Mouse (Mus musculus) MEL (cell line): ENCODE measurements at regions not wholly inside any gene's neighbourhood (a gene's known extent, or its start where the extent isn't known, plus 50 kb on each side); places are given as distances from the start of the nearest gene placed in this dataset.

Source experiments
- CTCF ChIP-seq, 3 experiments: IDR thresholded peaks in 2 of 3; conservative IDR thresholded peaks in 1 of 3; 2 replicates each; pipeline ENCODE4 v1.5.1; 2011 to 2012; ENCODE audit warnings: low read length in 3 of 3, low read depth in 2 of 3, mild to moderate bottlenecking in 2 of 3, improper control_type of control experiment in 1 of 3, inconsistent platforms in 1 of 3, mixed read lengths in 1 of 3, moderate library complexity in 1 of 3; ENCODE audit not compliant: control insufficient read depth in 1 of 3, insufficient read depth in 1 of 3, poor library complexity in 1 of 3, severe bottlenecking in 1 of 3
- EP300 ChIP-seq, 2 experiments: IDR thresholded peaks; 2 replicates each; pipeline ENCODE4 v1.6.1; 2011; ENCODE audit warnings: improper control_type of control experiment in 2 of 2, low read length in 2 of 2, low read depth in 1 of 2, mild to moderate bottlenecking in 1 of 2
- HCFC1 ChIP-seq: IDR thresholded peaks from 2 replicates; pipeline ENCODE4 v1.6.1; 2012; ENCODE audit warnings: low read depth, mild to moderate bottlenecking, inconsistent platforms, low read length, improper control_type of control experiment, moderate library complexity
- MAZ ChIP-seq: IDR thresholded peaks from 2 replicates; pipeline ENCODE4 v1.6.1; 2012; ENCODE audit warnings: low read depth, mild to moderate bottlenecking, inconsistent platforms, low read length, improper control_type of control experiment
- MEF2A ChIP-seq: IDR thresholded peaks from 2 replicates; pipeline ENCODE4 v1.6.1; 2014; ENCODE audit warnings: low read depth, mild to moderate bottlenecking, inconsistent platforms, low read length, improper control_type of control experiment; ENCODE audit not compliant: poor library complexity, insufficient replicate concordance, severe bottlenecking; ENCODE audit errors: extremely low read depth
- POLR2A ChIP-seq, 2 experiments: IDR thresholded peaks; 2 replicates each; pipeline ENCODE4 v1.6.1; 2011 to 2012; ENCODE audit warnings: low read length in 2 of 2, mild to moderate bottlenecking in 2 of 2, control low read depth in 1 of 2, improper control_type of control experiment in 1 of 2, low read depth in 1 of 2, moderate library complexity in 1 of 2; ENCODE audit not compliant: control insufficient read depth in 1 of 2, insufficient read depth in 1 of 2, poor library complexity in 1 of 2
- POLR2AphosphoS5 ChIP-seq: IDR thresholded peaks from 2 replicates; pipeline ENCODE4 v1.6.1; 2012; ENCODE audit warnings: low read depth, borderline replicate concordance, mild to moderate bottlenecking, inconsistent platforms, low read length, moderate library complexity, mixed read lengths
- RCOR1 ChIP-seq: IDR thresholded peaks from 2 replicates; pipeline ENCODE4 v1.6.1; 2012; ENCODE audit warnings: low read depth, mild to moderate bottlenecking, inconsistent platforms, low read length, improper control_type of control experiment
- USF1 ChIP-seq: IDR thresholded peaks from 2 replicates; pipeline ENCODE4 v1.6.1; 2014; ENCODE audit warnings: low read depth, mild to moderate bottlenecking, inconsistent platforms, low read length, improper control_type of control experiment, moderate library complexity

GRCm38 (mm10) chr1:193647371-193648270 lies 277.5 kb upstream of the Camk1g start:
- TF ChIP-seq MAZ (no peak), CTCF (IDR thresholded peaks at IDR 0.05 in 2 of 3, conservative IDR thresholded peaks at IDR 0.05 in 1 of 3; ENCODE audit: control insufficient read depth in 1 of 3, insufficient read depth in 1 of 3, low read depth in 2 of 3, low read length in 3 of 3, poor library complexity in 1 of 3, severe bottlenecking in 1 of 3) (no peak), POLR2AphosphoS5 (no peak), POLR2A (IDR thresholded peaks at IDR 0.05; ENCODE audit: control insufficient read depth in 1 of 2, insufficient read depth in 1 of 2, low read depth in 1 of 2, low read length in 2 of 2, poor library complexity in 1 of 2) (no peak), HCFC1 (no peak), MEF2A (no peak), RCOR1 (no peak), EP300 (IDR thresholded peaks at IDR 0.05; ENCODE audit: low read depth in 1 of 2, low read length in 2 of 2) (no peak), USF1 (no peak)
